Mouse (Mus musculus): Measurements from ENCODE around the gene Rdh16f1.

GRCm38 (mm10) chr10:127801612-127802011, 42.0 kb downstream of the Rdh16f1 start:
- no peak for TF ChIP-seq USF1 (IDR thresholded peaks at IDR 0.05; ENCODE audit: low read depth)
- no peak for TF ChIP-seq MAX (IDR thresholded peaks at IDR 0.05; ENCODE audit: low read depth)
- TF ChIP-seq TCF3 (IDR thresholded peaks at IDR 0.05; ENCODE audit: insufficient read length, low read depth) = no peak
- no peak for TF ChIP-seq POLR2AphosphoS2 (IDR thresholded peaks at IDR 0.05; ENCODE audit: insufficient read length, low read depth)
- TF ChIP-seq POLR2A (IDR thresholded peaks at IDR 0.05; ENCODE audit: insufficient read length, low read depth) = no peak
- TF ChIP-seq MYOG (IDR thresholded peaks at IDR 0.05; ENCODE audit: control insufficient read depth in 1 of 3, insufficient read depth in 1 of 3, insufficient read length in 2 of 3, low read depth in 2 of 3) = no peak
- no peak for TF ChIP-seq SRF (IDR thresholded peaks at IDR 0.05; ENCODE audit: control insufficient read depth, insufficient read length, low read depth)
- no peak for TF ChIP-seq E2F4 (IDR thresholded peaks at IDR 0.05; ENCODE audit: insufficient read depth)
- no peak for TF ChIP-seq CEBPB (IDR thresholded peaks at IDR 0.05; ENCODE audit: insufficient read depth, poor library complexity, severe bottlenecking)

All from myocyte (in vitro differentiated cells).